Mouse (Mus musculus): ENCODE results near the gene Gm20772. TPM values are rescaled to one million over a fixed set of nuclear protein-coding genes. Genes with fewer than 3 reads are reported as not detected.

Gene Gm20772
- total RNA-seq (2023; ENCODE audit: inconsistent age) = not detected in 4 replicates

GRCm38 (mm10) chrY:17874441-17874840 is at the start of gene Gm20772, which contains the start of gene Gm20831:
Gene Gm20772 (plus strand): TSS chrY:17874741.
Gene Gm20831 (plus strand): TSS chrY:17874741.

GRCm38 (mm10) chrY:17846166-17846565 is 28.4 kb upstream of the Gm20772 start, which contains the start of gene Gm21904:
Gene Gm21904 (minus strand): TSS chrY:17846266.

Other genes starting within 250 kb of the Gm20772 start
- not detected in 4 replicates for gene Gm21904, start 28.5 kb upstream of the Gm20772 start, total RNA-seq (2023; ENCODE audit: inconsistent age)
- not detected in 4 replicates for gene Gm20831, start within 50 bp of the Gm20772 start, total RNA-seq (2023; ENCODE audit: inconsistent age)
- gene Srsy, start 62.6 kb downstream of the Gm20772 start, total RNA-seq (2023; ENCODE audit: inconsistent age) = not detected in 4 replicates
- gene Gm21764, start 187.1 kb downstream of the Gm20772 start, total RNA-seq (2023; ENCODE audit: inconsistent age) = not detected in 4 replicates
- gene Ssty1, start 214.4 kb downstream of the Gm20772 start, total RNA-seq (2023; ENCODE audit: inconsistent age) = not detected in 4 replicates

Data from B cell, adult (primary cell).